Mouse (Mus musculus): ENCODE results near the gene Nynrin. TPM values are rescaled to one million over a fixed set of nuclear protein-coding genes. Genes with fewer than 3 reads are reported as not detected.

Gene Nynrin
- 7.0 and 8.2 TPM in 2 replicates for polyA plus RNA-seq (2016; fragmentation: Nextera tagmentation; extraction: Ambion mirVana)

DNA sequence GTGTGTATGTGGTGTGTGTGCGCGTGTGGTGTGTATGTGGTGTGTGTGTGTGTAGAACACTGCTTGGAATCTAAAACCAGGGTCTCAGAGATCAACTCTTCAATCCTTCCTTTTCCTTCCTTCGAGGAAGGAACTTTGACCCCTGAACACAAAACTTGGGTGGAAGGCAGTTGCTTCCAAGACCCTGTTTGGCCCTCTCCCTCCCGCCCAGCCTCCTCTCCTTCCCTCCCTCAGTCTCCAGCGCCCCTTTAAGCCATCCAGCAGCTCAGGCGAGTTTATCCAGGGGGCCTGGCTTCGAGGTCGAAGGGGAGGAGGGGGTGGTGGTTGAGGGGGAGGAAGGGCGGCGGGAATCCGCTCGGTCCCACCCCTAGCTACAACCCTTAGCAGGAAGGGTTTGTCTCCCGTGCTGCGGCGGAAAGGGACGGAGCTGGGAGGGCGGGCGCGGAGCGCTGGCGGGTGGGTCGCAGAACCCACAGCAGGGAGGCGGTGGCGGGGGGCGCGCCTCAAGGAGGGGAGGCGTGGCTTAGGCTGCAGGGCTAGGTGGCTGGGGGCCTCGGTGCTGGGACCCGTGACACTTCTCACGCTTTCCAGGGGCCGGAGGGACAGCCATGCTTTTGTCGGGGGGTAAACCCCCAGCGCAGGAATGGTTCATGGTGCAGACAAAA lies at the start of gene Nynrin:
Gene Nynrin, plus strand, starts transcription at position 390 of the 665 bp plus-strand sequence.
- 4% methylated on average over 32 of the region's 33 CpGs for WGBS (ENCODE audit: insufficient replicate concordance)
- Histone ChIP-seq H3K27ac (peak within 1 kb of the TSS; percentile 81), H3K9me3 (replicated peaks) (no peaks in the 10 kb centered on the region), H3K27me3 (replicated peaks) (peaks cover 17% of the 10 kb centered on the region), H3K9ac (peak within 1 kb of the TSS; percentile 43), H3K4me3 (peak within 1 kb of the TSS; percentile 59), H3K36me3 (no peaks in the 10 kb centered on the region), H3K4me2 (peak within 1 kb of the TSS; percentile 80), H3K4me1 (peaks cover 61% of the 10 kb centered on the region)
- peak; percentile 75 for ATAC-seq

GRCm38 (mm10) chr14:55814885-55815284 lies 38.9 kb upstream of the Nynrin start:
- H3K9ac ChIP-seq, result no peak overlapping the region
- 21% methylated on average over 16 of the region's 16 CpGs for WGBS (ENCODE audit: insufficient replicate concordance)

GRCm38 (mm10) chr14:55815310-55815751 lies 38.5 kb upstream of the Nynrin start:
- ATAC-seq, result 0 out of 2 replicates have a peak, but pooled peaks have one; percentile 15

More at GRCm38 (mm10) chr14:55814885-55815284, 38.9 kb upstream of the Nynrin start:
- H3K4me2 ChIP-seq, result peak overlapping the region; percentile 59
- H3K4me1 ChIP-seq, result 0 out of 2 replicates have a peak, but pooled peaks cover 9% of the 10 kb centered on the region
- H3K36me3 ChIP-seq, result no peaks in the 10 kb centered on the region
- no peaks in the 10 kb centered on the region for H3K9me3 ChIP-seq (replicated peaks)
- H3K27me3 ChIP-seq (replicated peaks), result peaks cover 9% of the 10 kb centered on the region
- H3K4me3 ChIP-seq, result peak overlapping the region; percentile 38
- H3K27ac ChIP-seq, result no peak overlapping the region
- ATAC-seq, result no peak

DNA sequence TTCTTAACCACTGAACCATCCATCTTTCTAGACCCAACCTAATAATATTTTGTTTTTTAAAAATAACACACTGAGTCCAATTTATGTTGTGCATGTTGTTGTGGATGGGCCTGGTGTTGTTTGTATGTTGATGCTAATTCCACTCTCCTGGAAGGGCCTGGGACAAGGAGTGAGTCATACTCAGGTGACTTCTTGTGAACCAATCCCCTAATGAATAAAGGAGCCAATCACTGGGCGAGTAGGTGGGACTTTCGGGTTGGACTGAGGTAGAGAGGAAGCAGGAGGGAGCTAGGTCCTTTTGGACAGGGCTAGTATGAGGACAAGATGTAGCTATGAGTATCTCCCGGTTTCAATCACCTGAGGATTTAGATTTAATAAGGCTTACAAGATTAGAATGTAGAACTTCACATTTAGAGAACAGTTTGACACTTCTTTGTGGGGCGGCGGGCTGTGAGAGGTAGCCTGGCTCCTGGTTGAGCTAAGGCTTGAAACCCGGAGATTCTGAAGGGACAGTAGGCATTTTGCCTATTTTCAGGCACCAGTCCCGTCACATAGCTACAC lies 33.9 kb upstream of the Nynrin start:
- Histone ChIP-seq H3K9me3 (replicated peaks) (no peaks in the 10 kb centered on the region), H3K27me3 (replicated peaks) (peaks cover 34% of the 10 kb centered on the region), H3K4me1 (peaks cover 27% of the 10 kb centered on the region), H3K36me3 (no peaks in the 10 kb centered on the region), H3K4me2 (no peak overlapping the region), H3K4me3 (no peak overlapping the region), H3K9ac (no peak overlapping the region), H3K27ac (no peak overlapping the region)
- WGBS (ENCODE audit: insufficient replicate concordance), result 62% methylated on average over 7 of the region's 7 CpGs
- no peak for ATAC-seq

More at GRCm38 (mm10) chr14:55815310-55815751, 38.5 kb upstream of the Nynrin start:
- peaks cover 9% of the 10 kb centered on the region for H3K27me3 ChIP-seq (replicated peaks)
- H3K4me2 ChIP-seq, result peak overlapping the region; percentile 59
- 29% methylated on average over 17 of the region's 17 CpGs for WGBS (ENCODE audit: insufficient replicate concordance)
- H3K9ac ChIP-seq, result no peak overlapping the region
- peak overlapping the region; percentile 38 for H3K4me3 ChIP-seq
- no peak overlapping the region for H3K27ac ChIP-seq
- 0 out of 2 replicates have a peak, but pooled peaks cover 9% of the 10 kb centered on the region for H3K4me1 ChIP-seq
- no peaks in the 10 kb centered on the region for H3K36me3 ChIP-seq
- H3K9me3 ChIP-seq (replicated peaks), result no peaks in the 10 kb centered on the region

- Histone ChIP-seq H3K9ac (no peak overlapping the region), H3K9me3 (replicated peaks) (no peaks in the 10 kb centered on the region), H3K27me3 (replicated peaks) (peaks cover 34% of the 10 kb centered on the region), H3K4me2 (no peak overlapping the region), H3K36me3 (no peaks in the 10 kb centered on the region), H3K27ac (no peak overlapping the region), H3K4me1 (peaks cover 29% of the 10 kb centered on the region), H3K4me3 (no peak overlapping the region)
- no peak for ATAC-seq
- WGBS (ENCODE audit: insufficient replicate concordance), result 67% methylated on average over 9 of the region's 9 CpGs
Measured at GRCm38 (mm10) chr14:55820576-55820975, 33.2 kb upstream of the Nynrin start.

DNA sequence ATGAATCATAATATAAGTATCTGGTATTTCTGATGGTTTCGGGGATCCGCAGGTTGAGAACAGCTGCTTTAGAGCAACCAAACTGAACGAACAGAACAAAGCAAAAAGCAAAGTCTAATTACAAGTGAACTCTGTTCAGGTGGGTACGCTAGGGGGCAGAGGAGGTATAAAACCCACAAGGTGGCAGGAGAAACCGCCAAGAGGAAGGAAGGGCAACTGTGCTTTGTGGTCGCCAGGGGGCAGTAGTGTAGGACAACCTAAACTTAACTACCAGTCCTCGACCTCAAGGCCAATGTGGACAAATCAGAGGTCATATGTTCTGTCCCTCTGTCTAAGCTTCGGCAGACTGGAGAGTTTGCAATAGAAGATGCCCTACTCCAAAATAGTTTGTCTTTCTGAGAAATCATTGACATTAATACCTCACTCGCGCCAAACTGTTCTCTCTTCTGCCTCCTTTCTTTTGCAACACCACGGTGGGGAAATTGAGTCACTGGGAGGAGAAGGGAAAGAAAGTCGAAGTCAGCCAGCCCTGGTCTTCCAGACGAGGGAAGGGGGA lies 31.3 kb upstream of the Nynrin start:
- WGBS (ENCODE audit: insufficient replicate concordance), result 4% methylated on average over 13 of the region's 13 CpGs
- peak overlapping the region; percentile 61; the same call in 1 of the 2 replicates for H3K9ac ChIP-seq
- H3K27me3 ChIP-seq (replicated peaks), result peaks cover 53% of the 10 kb centered on the region
- H3K9me3 ChIP-seq (replicated peaks), result no peaks in the 10 kb centered on the region
- no peaks in the 10 kb centered on the region for H3K36me3 ChIP-seq
- H3K4me2 ChIP-seq, result peak overlapping the region; percentile 82
- peak; percentile 40; the same call in 1 of the 2 replicates for ATAC-seq
- peak overlapping the region; percentile 54 for H3K4me3 ChIP-seq
- peak overlapping the region; percentile 53 for H3K27ac ChIP-seq
- H3K4me1 ChIP-seq, result peaks cover 41% of the 10 kb centered on the region

GRCm38 (mm10) chr14:55822991-55823762 lies 30.6 kb upstream of the Nynrin start, which contains the start of gene Nfatc4:
Gene Nfatc4, plus strand, starts transcription at chr14:55823144.
- no peaks in the 10 kb centered on the region for H3K9me3 ChIP-seq (replicated peaks)
- peak; percentile 50 for ATAC-seq
- H3K4me1 ChIP-seq, result peaks cover 45% of the 10 kb centered on the region
- H3K36me3 ChIP-seq, result no peaks in the 10 kb centered on the region
- H3K4me3 ChIP-seq, result peak within 1 kb of the TSS; percentile 54
- peak within 1 kb of the TSS; percentile 53 for H3K27ac ChIP-seq
- H3K27me3 ChIP-seq (replicated peaks), result peaks cover 59% of the 10 kb centered on the region
- H3K4me2 ChIP-seq, result peak within 1 kb of the TSS; percentile 82
- WGBS (ENCODE audit: insufficient replicate concordance), result under 1% methylated on average over 43 of the region's 46 CpGs
- H3K9ac ChIP-seq, result peak within 1 kb of the TSS; percentile 61

DNA sequence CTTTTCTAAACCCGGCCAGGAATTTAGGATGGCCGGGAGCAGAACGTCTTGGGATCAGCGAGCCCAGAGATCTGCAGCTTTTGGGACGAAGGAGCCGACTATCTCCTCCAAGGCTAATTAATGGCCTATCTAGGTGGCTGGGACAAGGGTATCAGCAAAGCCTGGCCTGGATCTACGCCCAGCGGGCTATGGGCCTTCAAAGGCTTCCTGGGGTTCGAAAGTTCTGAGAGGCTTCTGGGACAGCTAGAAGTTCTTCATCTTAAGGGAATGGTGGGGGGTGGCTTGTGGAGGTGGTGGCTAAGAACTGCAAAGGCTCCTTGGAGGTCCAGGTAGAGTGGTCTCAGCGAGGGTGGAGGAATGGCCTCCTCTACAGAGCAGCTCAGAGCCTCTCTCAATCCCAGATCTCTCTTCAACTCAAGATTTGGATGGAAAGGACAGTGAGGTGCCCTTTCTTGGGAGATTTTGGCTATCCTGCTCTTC lies 29.8 kb upstream of the Nynrin start:
- Histone ChIP-seq H3K4me3 (peak overlapping the region; percentile 54), H3K9me3 (replicated peaks) (no peaks in the 10 kb centered on the region), H3K4me2 (peak overlapping the region; percentile 82), H3K27me3 (replicated peaks) (peaks cover 68% of the 10 kb centered on the region), H3K27ac (peak overlapping the region; percentile 26; the same call in 1 of the 2 replicates), H3K36me3 (no peaks in the 10 kb centered on the region), H3K4me1 (peaks cover 53% of the 10 kb centered on the region), H3K9ac (0 out of 2 replicates have a peak overlapping the region, but pooled peaks have one; percentile 61)
- ATAC-seq, result no peak
- 5% methylated on average over 10 of the region's 10 CpGs for WGBS (ENCODE audit: insufficient replicate concordance)

DNA sequence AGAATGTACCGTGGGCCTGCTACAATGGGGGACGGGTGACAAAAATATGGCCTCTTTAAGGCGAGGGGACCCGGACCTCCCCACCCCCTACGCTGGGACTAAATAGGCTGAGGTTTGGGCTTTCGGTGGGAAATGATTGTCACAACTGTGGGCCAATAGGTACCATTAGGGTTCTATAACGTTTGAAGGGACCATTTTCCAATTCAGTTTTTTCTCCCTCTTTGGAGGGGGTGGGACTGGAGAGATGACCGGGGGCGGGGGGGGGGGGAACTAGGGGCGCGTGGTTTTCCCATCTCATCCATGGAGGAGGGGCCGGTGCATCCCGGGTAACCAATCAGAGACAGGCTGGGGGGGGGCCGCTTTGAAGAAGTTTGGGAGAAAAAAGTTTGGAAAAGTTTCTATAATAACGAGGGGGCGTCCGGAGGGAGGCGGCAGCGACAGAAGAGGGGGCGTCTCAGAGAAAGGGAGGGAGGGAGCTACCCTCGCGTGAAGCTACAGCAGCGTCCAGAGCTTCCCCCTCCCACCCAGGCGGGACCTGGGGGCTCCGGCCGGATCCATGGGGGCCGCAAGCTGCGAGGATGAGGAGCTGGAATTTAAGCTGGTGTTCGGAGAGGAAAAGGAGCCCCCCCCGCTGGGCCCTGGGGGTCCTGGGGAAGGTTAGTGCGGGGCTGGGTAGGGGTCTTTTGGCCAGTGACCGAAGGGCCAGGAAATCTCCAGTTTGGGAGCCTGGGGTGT lies 29.2 kb upstream of the Nynrin start:
- peak overlapping the region; percentile 82 for H3K4me2 ChIP-seq
- peaks cover 74% of the 10 kb centered on the region for H3K27me3 ChIP-seq (replicated peaks)
- no peak for ATAC-seq
- peak overlapping the region; percentile 36; the same call in 1 of the 2 replicates for H3K27ac ChIP-seq
- no peaks in the 10 kb centered on the region for H3K36me3 ChIP-seq
- peak overlapping the region; percentile 24; the same call in 1 of the 2 replicates for H3K9ac ChIP-seq
- peak overlapping the region; percentile 37 for H3K4me3 ChIP-seq
- H3K4me1 ChIP-seq, result peaks cover 54% of the 10 kb centered on the region
- H3K9me3 ChIP-seq (replicated peaks), result no peaks in the 10 kb centered on the region
- WGBS (ENCODE audit: insufficient replicate concordance), result 5% methylated on average over 32 of the region's 32 CpGs

GRCm38 (mm10) chr14:55825216-55826051 lies 28.4 kb upstream of the Nynrin start:
- 3% methylated on average over 15 of the region's 37 CpGs for WGBS (ENCODE audit: insufficient replicate concordance)
- peaks cover 81% of the 10 kb centered on the region for H3K27me3 ChIP-seq (replicated peaks)
- H3K9ac ChIP-seq, result peak overlapping the region; percentile 24; the same call in 1 of the 2 replicates

More at GRCm38 (mm10) chr14:55825216-55826051, 28.4 kb upstream of the Nynrin start:
- no peak for ATAC-seq
- H3K4me3 ChIP-seq, result peak overlapping the region; percentile 37
- peak overlapping the region; percentile 82 for H3K4me2 ChIP-seq
- H3K4me1 ChIP-seq, result peaks cover 54% of the 10 kb centered on the region
- no peaks in the 10 kb centered on the region for H3K36me3 ChIP-seq
- H3K9me3 ChIP-seq (replicated peaks), result no peaks in the 10 kb centered on the region
- peak overlapping the region; percentile 36; the same call in 1 of the 2 replicates for H3K27ac ChIP-seq
